Mouse (Mus musculus) common myeloid progenitor, adult 5-6 weeks (primary cell): ENCODE measurements around the gene Slc35c1. TPM values are rescaled to one million over a fixed set of nuclear protein-coding genes. Genes with fewer than 3 reads are reported as not detected.

Experiments used
- ATAC-seq: replicated peaks from 2 replicates; pipeline ENCODE4 v1.8.0; 2016; ENCODE audit warnings: low read depth, mild to moderate bottlenecking, moderate TSS enrichment, inconsistent platforms; ENCODE audit not compliant: poor library complexity, severe bottlenecking
- total RNA-seq: library from RNA; stranded (forward); fragments of 200-1000, 187-1606 nt; gene quantifications from 2 replicates; pipeline ENCODE4 v1.2.3, GENCODE M21; 2017

Slc35c1 gene
- 12.0 and 19.4 TPM in 2 replicates for total RNA-seq

DNA sequence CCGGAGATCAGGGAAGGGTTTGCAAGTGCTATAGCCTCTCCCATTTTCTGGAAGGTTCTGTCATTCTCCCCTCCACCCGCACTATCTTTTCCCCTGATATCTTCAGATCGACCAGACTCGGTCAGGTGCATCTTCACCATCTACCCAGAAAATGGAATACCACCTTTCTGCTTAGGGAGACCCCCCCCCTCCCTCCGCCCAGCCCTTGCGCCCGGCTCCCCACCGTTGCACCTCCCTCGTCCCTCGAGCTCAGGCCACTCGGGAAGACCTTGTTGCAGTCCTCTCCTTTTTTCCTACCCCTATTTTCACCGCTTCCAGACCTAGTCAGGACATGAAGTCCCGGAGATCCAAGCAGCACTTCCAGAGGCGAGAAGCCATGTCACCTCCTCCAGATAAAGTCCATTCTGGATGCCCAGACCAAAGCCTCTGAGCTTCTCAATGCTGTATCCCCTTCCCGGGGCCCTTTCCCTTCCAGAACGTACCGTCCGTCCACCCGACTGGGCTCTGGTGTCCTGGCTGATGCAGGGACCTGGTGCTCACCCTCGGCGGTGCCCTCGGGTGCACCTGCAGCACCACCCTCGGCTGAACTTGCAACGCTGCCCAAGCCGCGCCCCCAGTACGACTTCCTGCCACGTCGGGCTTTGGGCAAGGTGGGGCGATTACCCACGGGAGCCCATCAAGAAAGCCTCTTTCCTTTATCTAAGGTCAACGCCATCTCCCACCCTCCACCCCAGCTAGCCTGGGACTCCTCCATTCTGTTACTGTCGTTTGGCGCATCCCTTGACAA is at the start of gene Slc35c1:
Gene Slc35c1, minus strand, starts transcription at position 618 of the 787 bp plus-strand sequence.
- ATAC-seq = peak; percentile 10; the same call in 1 of the 2 replicates

- no peak for ATAC-seq
Observed at GRCm38 (mm10) chr2:92505291-92505690, 45.0 kb upstream of the Slc35c1 start.

DNA sequence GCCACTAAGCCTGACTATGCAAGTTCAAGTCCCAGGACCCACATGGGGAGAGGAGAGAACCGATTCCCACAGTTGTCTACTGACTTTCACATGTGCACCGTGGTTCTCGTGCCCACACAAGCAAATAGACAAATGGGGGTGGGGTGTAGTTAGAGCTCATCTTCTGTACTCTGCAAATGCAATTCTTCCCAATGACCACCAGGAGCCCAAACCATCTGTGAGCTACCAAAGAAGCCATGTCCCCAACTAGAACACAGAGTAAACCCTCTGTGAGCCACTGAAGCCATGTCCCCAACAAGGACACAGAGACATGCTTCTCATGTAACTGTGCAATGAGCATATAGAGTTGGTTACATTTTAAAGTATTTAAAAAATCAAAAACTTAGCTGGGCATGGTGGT is 43.1 kb upstream of the Slc35c1 start:
- ATAC-seq = peak; percentile 58; the same call in 1 of the 2 replicates

GRCm38 (mm10) chr2:92499701-92500322 is 39.5 kb upstream of the Slc35c1 start:
- no peak for ATAC-seq

- no peak for ATAC-seq
Observed at GRCm38 (mm10) chr2:92497112-92497511, 36.8 kb upstream of the Slc35c1 start.

GRCm38 (mm10) chr2:92496681-92497080 is 36.3 kb upstream of the Slc35c1 start:
- ATAC-seq = no peak

DNA sequence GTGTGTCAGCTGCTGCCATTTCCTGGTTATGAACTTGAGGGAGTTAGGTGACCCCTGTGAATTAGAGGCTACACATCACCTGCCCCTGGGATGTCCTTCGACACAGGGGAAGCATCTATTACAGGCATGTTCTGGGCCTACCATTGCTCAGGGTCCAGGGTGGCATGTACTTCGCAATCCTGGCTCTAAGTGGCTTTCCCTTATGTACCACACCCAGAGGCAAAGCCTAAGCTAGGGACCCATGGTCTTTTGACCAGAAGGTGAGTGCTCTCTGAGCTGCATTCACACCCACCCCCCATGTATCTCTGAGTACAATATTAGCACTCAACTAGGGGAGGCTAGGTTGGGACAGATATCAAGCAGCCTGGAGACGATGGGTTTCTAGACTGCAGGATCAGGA is 34.6 kb upstream of the Slc35c1 start:
- no peak for ATAC-seq

DNA sequence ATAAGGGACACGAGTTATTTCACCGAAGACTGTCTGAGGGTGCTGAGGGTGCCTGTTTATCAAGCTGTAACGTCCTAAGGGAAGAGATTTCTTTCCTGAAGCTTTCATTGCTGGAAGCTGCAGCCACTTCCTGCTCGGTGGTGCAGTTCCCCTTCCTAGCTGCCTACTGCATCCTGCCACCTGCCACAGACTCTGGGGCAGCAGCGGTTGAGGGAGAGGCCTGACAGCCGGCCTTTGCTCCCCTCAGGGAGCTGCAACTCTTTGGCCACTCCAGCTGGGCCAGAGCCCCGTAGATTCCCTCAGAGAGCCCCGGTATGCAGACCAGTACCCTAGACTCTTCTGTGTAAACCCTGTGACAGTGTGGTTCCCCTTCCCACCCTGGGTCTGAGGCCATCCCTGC is 34.1 kb upstream of the Slc35c1 start:
- ATAC-seq = peak; percentile 70

DNA sequence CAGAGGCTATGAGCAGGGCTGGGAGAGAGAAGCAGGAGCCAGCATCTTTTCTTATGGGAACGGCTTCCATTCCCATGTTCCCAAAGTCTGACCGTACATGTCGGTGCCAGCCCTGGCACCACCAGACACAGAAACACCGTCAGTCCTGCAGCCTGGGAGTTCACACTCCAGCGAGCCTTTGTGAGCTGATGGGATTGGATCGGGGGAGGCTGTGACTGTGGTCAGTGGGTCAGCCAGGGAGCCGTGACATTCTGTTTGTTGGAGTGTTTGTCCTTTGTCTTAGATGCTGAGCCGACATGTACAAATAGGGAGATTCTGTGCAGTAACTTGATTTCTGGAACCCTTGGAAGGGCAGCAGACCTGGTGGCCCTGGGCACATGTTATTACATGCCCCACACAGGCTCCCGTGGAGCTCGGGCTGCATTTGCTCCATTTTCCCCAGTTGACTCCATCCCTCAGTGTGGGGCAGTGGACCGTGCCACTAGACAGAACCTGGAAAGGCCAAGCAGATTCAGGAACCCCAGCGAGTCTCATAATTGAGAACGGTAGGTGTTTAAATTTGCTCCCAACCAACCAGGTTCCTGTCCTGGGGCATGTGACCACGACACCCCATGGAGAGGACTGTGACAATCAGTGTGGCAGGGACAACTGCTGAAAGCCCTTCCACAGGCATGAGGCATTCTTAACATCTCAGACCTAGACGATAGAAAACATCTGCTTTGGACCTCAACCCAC is 33.5 kb upstream of the Slc35c1 start:
- ATAC-seq = no peak

DNA sequence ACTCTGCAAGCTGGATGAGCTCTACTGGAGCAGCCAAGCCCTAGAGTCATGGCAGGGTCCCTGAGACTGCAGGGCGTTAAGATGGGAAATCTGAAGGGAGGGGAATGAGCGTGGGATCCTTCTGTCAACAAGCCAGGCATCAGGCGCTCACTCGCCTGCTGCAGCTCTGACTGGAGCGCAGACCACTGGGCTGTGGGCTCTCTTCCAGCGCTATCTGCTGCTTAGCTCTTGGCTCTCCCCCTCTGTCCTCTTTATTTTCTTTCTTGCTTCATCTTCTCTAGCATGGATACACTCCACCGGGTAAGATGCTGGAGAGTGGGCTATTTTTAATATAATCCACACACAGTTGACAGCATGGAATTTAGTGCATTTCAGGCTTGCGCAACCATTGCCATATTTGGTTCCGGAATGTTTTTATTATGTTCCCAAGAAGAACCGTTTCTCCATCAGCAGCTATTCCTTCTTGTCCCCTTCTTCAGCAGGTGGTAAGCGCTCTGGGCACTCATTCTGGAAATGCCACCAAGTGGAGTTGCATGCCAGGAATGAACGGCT is 31.7 kb upstream of the Slc35c1 start:
- ATAC-seq = no peak

GRCm38 (mm10) chr2:92490541-92490940 is 30.2 kb upstream of the Slc35c1 start:
- no peak for ATAC-seq

- ATAC-seq = no peak
Observed at GRCm38 (mm10) chr2:92487791-92488190, 27.5 kb upstream of the Slc35c1 start.

- no peak for ATAC-seq
Observed at GRCm38 (mm10) chr2:92486911-92487310, 26.6 kb upstream of the Slc35c1 start.

DNA sequence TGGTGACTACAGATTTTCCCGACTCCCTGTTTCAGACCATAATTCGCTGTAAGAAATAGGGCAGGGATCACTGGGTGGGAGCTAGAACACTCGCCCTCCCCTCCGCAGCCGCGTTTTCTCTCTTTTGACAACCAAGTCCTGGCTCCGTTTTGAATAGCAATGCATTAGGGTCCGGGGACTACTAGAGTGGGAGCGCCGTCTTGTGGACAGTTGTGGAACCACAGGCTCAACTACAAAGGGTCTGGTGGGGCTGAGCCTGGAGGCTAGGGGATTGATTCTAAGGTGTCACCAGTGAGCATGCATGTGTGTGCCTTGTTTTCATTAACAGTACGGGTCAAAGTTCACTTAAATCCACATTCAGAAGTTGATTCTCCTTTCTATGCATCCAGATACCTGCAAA is 26.1 kb upstream of the Slc35c1 start:
- ATAC-seq = peak; percentile 69

GRCm38 (mm10) chr2:92485640-92486295 is 25.4 kb upstream of the Slc35c1 start:
- peak; percentile 56 for ATAC-seq

- ATAC-seq = peak; percentile 50
Observed at GRCm38 (mm10) chr2:92484256-92485025, 24.1 kb upstream of the Slc35c1 start.

- 0 out of 2 replicates have a peak, but pooled peaks have one; percentile 15 for ATAC-seq
Observed at GRCm38 (mm10) chr2:92483505-92483904, 23.2 kb upstream of the Slc35c1 start.

DNA sequence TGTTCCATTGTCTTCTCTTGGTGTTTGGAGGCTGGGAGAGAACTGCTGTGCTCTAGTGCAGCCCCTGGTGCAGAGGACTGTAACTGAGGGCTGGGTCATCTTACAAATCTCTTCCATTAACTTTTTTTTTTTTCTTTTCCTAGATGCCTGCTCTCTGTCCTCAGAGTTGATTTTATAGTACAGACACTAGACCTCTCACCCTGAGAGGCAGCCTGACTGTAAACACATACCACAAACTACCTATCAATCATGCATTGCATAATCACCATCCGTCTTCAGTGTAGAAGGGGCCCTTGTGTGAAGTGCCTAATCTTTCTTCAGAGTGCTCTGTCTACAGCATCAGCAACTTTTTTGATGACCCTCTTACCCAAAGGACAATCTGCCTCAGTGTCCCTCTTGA is 22.2 kb upstream of the Slc35c1 start:
- ATAC-seq = 0 out of 2 replicates have a peak, but pooled peaks have one; percentile 42

DNA sequence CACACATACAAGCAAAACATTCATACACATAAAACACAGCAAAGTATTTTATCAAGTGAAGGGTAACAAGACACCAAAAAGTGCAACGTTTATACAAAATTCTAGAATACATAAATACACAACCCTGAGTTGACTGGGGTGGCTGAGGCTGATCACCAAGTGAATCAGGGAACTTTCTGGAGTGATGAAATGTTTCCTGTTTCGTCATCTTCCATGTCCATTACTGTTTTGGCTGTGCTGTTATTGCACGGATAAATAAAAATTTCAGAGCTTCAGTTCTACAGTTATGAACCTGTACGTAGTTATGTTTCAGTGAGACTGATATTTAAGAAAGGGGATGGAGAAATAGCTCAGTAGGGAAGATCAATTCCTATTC is 18.0 kb upstream of the Slc35c1 start:
- ATAC-seq = 0 out of 2 replicates have a peak, but pooled peaks have one; percentile 36
